Mouse (Mus musculus) liver, embryonic 14.5 days (tissue): ENCODE measurements around the gene C130032M10Rik.

Experiments used
- CTCF ChIP-seq: IDR thresholded peaks from 2 replicates; pipeline ENCODE4 v1.5.1; 2016; ENCODE audit warnings: antibody characterized with exemption, low read depth, control low read depth
- EP300 ChIP-seq: IDR thresholded peaks from 2 replicates; pipeline ENCODE4 v1.6.1; 2016; ENCODE audit warnings: antibody characterized with exemption, low read depth

- TF ChIP-seq CTCF (no peak), EP300 (no peak)
Observed at GRCm38 (mm10) chr9:114531276-114531675, 15.8 kb downstream of the C130032M10Rik start.
